Mouse (Mus musculus): ENCODE measurements around the gene Tmem175.

The Tmem175 gene

GRCm38 (mm10) chr5:108677605-108678295 lies 48.2 kb downstream of the Tmem175 start:
- DNase-seq (ENCODE audit: low spot score in 2 of 2): peak; percentile 79 to 84

DNA sequence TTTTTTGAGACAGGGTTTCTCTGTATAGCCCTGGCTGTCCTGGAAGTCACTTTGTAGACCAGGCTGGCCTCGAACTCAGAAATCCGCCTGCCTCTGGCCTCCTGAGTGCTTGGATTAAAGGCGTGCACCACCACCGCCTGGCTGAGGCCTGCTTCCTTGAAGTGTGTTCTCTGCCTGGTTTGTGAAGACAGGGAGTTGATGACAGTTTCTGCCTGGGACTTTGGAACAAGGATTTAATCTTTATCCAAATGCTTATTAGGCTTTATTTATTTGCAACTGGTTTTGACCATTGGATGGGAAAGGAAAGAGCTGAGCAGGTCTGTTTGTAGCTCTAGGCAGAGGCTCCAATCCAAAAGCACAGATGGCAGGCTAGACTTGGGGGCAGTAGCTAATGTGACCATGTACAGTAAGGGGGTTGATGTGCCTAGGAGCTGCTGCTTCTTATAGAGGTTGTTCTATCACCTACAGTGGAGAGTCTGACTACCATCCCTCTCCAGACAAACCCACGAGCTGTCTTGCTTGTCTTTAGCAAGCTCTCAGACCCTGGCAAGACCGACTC lies 48.8 kb downstream of the Tmem175 start:
- DNase-seq (ENCODE audit: low spot score in 2 of 2): no peak

DNA sequence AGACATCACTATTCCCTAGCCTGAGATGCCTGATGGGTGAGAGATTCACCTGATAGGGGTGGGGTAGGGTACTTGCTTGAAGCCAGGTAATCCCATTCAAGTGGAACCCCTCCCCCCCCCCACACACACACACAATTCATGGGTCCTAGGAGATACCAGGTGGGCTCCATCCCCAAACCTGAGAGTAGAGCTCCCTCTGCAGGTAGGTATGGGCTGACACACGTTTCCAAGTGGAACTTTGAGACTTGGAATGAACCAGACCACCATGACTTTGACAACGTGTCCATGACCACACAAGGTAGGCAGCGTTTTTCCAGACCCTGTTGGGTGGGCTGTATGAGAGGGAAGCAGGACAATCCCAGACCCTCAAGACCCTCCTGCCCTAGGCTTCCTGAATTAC lies 50.3 kb downstream of the Tmem175 start:
- DNase-seq (ENCODE audit: low spot score in 2 of 2): no peak

GRCm38 (mm10) chr5:108680871-108681270 lies 51.3 kb downstream of the Tmem175 start:
- DNase-seq (ENCODE audit: low spot score in 2 of 2): no peak

- no peak for DNase-seq (ENCODE audit: low spot score in 2 of 2)
Measured at GRCm38 (mm10) chr5:108689091-108689490, 59.5 kb downstream of the Tmem175 start.

DNA sequence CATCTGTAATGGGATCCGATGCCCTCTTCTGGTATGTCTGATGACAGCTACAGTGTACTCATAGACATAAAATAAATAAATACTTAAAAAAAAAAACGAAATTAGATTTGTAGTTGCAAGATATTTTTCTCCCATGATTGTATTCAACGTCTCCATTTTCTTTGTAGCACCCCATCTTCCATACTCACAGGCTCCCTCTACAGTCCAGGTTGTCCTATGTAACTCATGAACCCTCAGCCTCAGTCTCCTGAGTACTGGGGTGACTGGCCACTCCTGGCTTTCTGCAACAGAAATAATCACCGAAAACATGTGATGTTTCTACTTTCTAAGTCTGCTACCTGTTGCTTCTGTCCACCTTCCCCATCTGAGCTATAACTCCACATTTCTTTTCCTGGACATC lies 61.6 kb downstream of the Tmem175 start:
- DNase-seq (ENCODE audit: low spot score in 2 of 2): no peak

GRCm38 (mm10) chr5:108692271-108692670 lies 62.7 kb downstream of the Tmem175 start, which contains the start of gene Fgfrl1:
Gene Fgfrl1, plus strand, starts transcription at chr5:108692382.
- no peak for DNase-seq (ENCODE audit: low spot score in 2 of 2)

DNA sequence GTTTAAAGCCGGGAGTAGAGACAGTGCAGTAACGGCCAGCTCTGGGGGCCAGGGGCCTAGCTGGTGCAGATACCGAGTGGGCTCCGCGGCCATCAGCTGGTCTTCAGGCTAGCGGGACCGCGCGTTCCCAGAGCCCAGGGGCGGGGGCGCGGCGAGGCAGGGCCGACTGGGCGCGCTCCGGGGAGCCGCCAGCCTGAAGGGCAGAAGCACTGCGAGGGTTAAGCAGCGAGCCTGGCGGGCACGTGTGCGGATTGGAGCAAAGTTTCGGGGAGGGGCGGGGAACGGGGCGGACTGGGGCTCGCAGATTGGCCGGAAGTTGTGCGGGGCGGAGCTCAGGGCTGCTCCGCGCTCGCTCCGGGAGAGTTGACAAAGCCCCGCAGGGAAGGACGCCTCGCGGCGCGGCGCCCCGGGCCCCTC lies 64.3 kb downstream of the Tmem175 start:
- peak; percentile 55 to 59 for DNase-seq (ENCODE audit: low spot score in 2 of 2)

GRCm38 (mm10) chr5:108694352-108695261 lies 65.0 kb downstream of the Tmem175 start:
- no peak for DNase-seq (ENCODE audit: low spot score in 2 of 2)

GRCm38 (mm10) chr5:108695861-108696260 lies 66.3 kb downstream of the Tmem175 start:
- no peak for DNase-seq (ENCODE audit: low spot score in 2 of 2)

DNA sequence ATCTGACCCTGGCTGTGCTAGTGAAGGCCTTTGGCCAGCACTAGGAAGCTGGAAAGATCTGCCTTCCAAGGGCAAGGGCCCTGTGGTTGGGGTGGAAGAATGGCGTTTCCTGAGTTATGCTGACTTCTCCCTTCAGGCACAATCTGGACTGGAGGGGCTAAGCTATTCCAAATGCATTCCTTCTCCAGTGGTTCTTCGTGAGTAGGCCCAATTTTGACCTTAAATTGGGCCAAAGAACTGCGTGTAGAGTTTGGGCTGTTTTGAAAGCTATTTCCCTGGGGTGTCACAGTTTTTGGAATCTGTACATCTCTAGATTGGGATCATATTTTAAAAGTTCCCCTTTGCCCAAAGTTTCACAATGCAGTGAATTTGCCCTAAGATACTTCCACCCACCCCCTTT lies 67.0 kb downstream of the Tmem175 start:
- DNase-seq (ENCODE audit: low spot score in 2 of 2): no peak

- peak; percentile 60 to 65 for DNase-seq (ENCODE audit: low spot score in 2 of 2)
Measured at GRCm38 (mm10) chr5:108697341-108697753, 67.8 kb downstream of the Tmem175 start.
